Mouse (Mus musculus) hindbrain, embryonic 14.5 days (tissue): Measurements from ENCODE around the gene Lipe. TPM values are rescaled to one million over a fixed set of nuclear protein-coding genes. Genes with fewer than 3 reads are reported as not detected.
A peak's percentile ranks its signal among the peaks of the same experiment; 100 is the strongest.

Experiments
- ATAC-seq: fragments of 200-750 bp; cut with Nextera tagmentation; 2 replicates; pipeline ENCODE4 v1.8.0; 2017; ENCODE audit warnings: moderate number of reproducible peaks, mild to moderate bottlenecking, moderate TSS enrichment, moderate library complexity; ENCODE audit not compliant: low FRiP score
- DNase-seq: peaks from one replicate; pipeline ENCODE4 v3.0.0-alpha.2; 2015; ENCODE audit warnings: low spot score
- H3K27ac ChIP-seq: fragments of 300-500 bp; sonication (generic); 2 replicates; pipeline ENCODE4 v1.5.1; 2014; ENCODE audit warnings: mild to moderate bottlenecking, moderate library complexity
- H3K27me3 ChIP-seq: fragments of 300-500 bp; sonication (generic); 2 replicates; pipeline ENCODE4 v1.6.1; 2014; ENCODE audit warnings: mild to moderate bottlenecking, low read length, mixed read lengths; ENCODE audit not compliant: control insufficient read depth, insufficient read depth
- H3K36me3 ChIP-seq: fragments of 300-500 bp; sonication (generic); replicated peaks from 2 replicates; pipeline ENCODE4 v1.6.1; 2014; ENCODE audit not compliant: control insufficient read depth, insufficient read depth
- H3K4me1 ChIP-seq: fragments of 300-500 bp; sonication (generic); replicated peaks from 2 replicates; pipeline ENCODE4 v1.6.1; 2014; ENCODE audit warnings: antibody characterized with exemption, low read length, mixed read lengths; ENCODE audit not compliant: control insufficient read depth, insufficient read depth
- H3K4me2 ChIP-seq: fragments of 300-500 bp; sonication (generic); replicated peaks from 2 replicates; pipeline ENCODE4 v1.6.1; 2014; ENCODE audit warnings: mild to moderate bottlenecking, moderate library complexity
- H3K4me3 ChIP-seq: fragments of 300-500 bp; sonication (generic); replicated peaks from 2 replicates; pipeline ENCODE4 v1.5.1; 2014; ENCODE audit warnings: mild to moderate bottlenecking, low read length
- H3K9ac ChIP-seq: fragments of 300-500 bp; sonication (generic); 2 replicates; pipeline ENCODE4 v1.6.1; 2014
- H3K9me3 ChIP-seq: fragments of 300-500 bp; sonication (generic); 2 replicates; pipeline ENCODE4 v1.6.1; 2016; ENCODE audit warnings: low read length; ENCODE audit not compliant: control insufficient read depth
- WGBS: fragments of 180-500 bp; shearing (Covaris S2); extraction: QIAGEN DNeasy Blood & Tissue Kit; methylation state at CpG from one replicate; pipeline ENCODE4 v1.1.7; 2014; 5-methylcytosine and 5-hydroxymethylcytosine counted together
- polyA plus RNA-seq: library from polyadenylated mRNA; unstranded; fragments of >200 nt; fragmentation: Nextera tagmentation; extraction: Ambion mirVana; gene quantifications from 2 replicates; pipeline ENCODE4 v1.2.1, GENCODE M21; 2014

Gene Lipe
- polyA plus RNA-seq, 1 experiment from 2014 or later = 5.7 TPM

DNA sequence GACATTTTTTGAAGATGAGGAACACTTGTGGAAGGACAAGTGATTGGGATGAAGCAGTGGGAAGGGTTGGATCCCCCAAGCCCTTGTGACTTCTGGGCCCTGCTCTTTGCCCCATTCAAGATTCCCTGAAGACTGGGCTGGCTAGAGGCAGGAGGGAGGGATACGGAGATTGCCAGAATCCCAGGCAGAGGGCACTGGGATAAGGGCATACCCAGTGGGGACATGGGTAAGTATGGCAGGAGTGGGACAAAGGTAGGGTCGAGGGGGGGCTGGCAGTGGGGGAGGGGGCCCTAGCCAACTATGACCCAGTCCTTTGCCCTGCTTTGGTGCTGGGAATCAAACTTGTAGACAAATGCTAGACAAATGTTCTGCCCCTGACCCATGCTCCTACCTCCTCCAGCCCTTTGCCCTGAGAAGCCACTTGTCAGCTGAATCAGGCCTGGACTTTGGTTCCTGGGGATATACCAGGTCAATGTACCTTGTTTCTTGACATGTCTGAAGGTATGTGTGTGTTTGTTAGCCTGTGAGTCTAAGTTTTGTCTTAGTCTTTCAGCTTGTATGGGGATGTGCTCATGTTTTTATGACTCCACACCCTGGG, 6.6 kb downstream of the Lipe start:
- peaks cover 27% of the 10 kb centered on the region for H3K4me1 ChIP-seq
- H3K27ac ChIP-seq = no peak overlapping the region
- H3K36me3 ChIP-seq = peaks cover 14% of the 10 kb centered on the region
- H3K9me3 ChIP-seq = no peaks in the 10 kb centered on the region
- 60% methylated on average over 2 of the region's 2 CpGs for WGBS
- no peak overlapping the region for H3K9ac ChIP-seq
- no peak for ATAC-seq
- H3K4me2 ChIP-seq = no peak overlapping the region
- no peaks in the 10 kb centered on the region for H3K27me3 ChIP-seq
- no peak for DNase-seq
- H3K4me3 ChIP-seq = no peak overlapping the region

GRCm38 (mm10) chr7:25390986-25391385, 7.5 kb downstream of the Lipe start:
- ATAC-seq (no peak), DNase-seq (no peak)
- Histone ChIP-seq H3K4me2 (no peak overlapping the region), H3K4me1 (peaks cover 27% of the 10 kb centered on the region), H3K27ac (no peak overlapping the region), H3K4me3 (no peak overlapping the region), H3K9me3 (no peaks in the 10 kb centered on the region), H3K36me3 (peaks cover 23% of the 10 kb centered on the region), H3K9ac (peak overlapping the region; percentile 29; the same call in 1 of the 2 replicates), H3K27me3 (no peaks in the 10 kb centered on the region)
- 69% methylated on average over 2 of the region's 2 CpGs for WGBS

DNA sequence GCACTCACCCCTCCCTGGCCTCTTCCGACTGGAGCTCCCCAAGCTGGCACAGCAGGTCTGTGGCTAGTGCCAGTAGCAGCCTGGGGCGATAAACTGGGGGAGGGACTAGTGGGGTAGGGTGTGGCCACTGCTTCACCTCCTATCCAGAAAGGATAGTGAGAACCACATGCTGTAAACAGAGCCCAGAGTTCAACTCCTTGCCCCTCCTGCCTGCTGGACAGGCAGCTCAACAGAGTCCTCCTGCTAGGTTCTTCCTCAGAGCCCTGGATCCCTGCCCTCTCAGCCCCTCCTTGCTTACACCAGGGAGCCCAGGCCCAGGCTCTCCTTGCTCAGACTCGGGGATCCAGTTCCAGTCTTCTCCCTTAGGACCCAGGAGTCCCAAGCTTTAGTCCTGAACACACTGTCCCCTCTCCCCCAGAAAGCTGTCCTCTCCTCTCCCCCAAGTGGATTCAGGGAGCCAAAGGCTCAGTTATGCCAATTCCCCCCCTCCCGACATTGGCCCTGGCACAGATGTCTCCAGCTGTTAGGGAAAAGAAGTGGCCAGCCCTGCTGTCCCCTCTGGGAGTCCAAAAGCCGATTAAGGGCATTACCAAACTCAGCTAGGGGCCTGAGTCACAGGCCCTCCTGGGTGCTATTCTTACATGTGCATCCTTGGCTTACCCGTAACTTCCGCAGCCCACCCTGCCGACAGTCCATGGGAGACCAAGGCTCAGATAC, 8.3 kb downstream of the Lipe start:
- ATAC-seq (no peak), DNase-seq (no peak)
- Histone ChIP-seq H3K36me3 (peaks cover 31% of the 10 kb centered on the region), H3K4me2 (no peak overlapping the region), H3K27me3 (no peaks in the 10 kb centered on the region), H3K9ac (0 out of 2 replicates have a peak overlapping the region, but pooled peaks have one; percentile 13), H3K4me1 (peaks cover 32% of the 10 kb centered on the region), H3K27ac (no peak overlapping the region), H3K9me3 (no peaks in the 10 kb centered on the region), H3K4me3 (no peak overlapping the region)
- WGBS = 53% methylated on average over 8 of the region's 8 CpGs

DNA sequence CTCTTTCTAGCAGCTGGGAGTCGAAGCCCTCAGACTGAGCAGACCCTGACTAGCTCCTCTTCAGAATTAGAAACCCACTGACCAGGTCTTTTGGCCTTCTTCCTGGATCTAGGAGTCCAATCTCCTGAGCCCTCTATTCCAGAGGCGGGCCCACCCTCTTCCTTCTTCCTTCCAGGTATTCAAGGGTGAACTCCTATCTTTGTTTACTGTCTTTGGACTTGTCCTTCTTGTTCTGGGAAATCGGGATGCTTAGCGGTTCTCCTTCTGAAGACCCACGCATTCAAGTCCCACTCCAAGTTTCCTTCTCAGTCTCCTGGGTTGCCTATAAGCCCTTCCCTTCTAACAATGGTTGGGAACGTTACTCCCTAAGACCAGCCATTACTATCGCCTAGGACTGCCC, 9.6 kb downstream of the Lipe start:
- no peak overlapping the region for H3K4me2 ChIP-seq
- H3K27ac ChIP-seq = no peak overlapping the region
- ATAC-seq (no peak), DNase-seq (no peak)
- no peaks in the 10 kb centered on the region for H3K9me3 ChIP-seq
- H3K27me3 ChIP-seq = no peaks in the 10 kb centered on the region
- H3K36me3 ChIP-seq = peaks cover 44% of the 10 kb centered on the region
- H3K4me1 ChIP-seq = peaks cover 22% of the 10 kb centered on the region
- no peak overlapping the region for H3K4me3 ChIP-seq
- WGBS = 86% methylated on average over 7 of the region's 7 CpGs
- no peak overlapping the region for H3K9ac ChIP-seq

DNA sequence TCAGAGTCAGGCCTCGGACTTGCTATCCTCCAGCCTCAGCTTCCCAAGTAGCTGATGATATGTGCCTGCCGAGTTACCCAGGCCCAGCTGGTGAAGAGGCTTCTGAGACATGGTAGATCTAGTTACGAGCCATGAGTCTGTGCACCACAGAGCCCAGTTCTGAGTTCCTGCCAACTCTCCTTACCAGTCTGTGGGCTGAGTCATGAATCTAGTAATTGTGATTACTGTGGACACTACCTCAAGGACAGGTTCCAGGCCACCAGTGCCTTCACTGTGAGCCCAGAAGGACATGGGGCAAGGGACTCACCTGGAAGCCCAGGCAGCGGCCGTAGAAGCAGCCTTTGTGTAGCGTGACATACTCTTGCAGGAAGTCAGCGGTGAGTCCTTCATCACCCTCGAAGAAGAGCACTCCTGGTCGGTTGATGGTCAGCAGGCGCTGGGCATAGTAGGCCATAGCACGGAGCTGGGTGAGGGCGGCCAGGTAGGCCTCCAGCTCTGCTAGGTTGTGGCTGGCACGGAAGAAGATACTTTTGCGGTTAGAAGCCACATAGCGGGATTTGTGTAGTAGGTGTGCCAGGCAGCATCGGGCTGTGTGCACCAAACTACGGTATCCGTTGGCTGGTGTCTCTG, 10.6 kb downstream of the Lipe start:
- no peak for DNase-seq
- peaks cover 13% of the 10 kb centered on the region for H3K4me1 ChIP-seq
- peaks cover 54% of the 10 kb centered on the region for H3K36me3 ChIP-seq
- no peak overlapping the region for H3K4me3 ChIP-seq
- WGBS = 95% methylated on average over 18 of the region's 18 CpGs
- no peak overlapping the region for H3K4me2 ChIP-seq
- H3K27me3 ChIP-seq = no peaks in the 10 kb centered on the region
- ATAC-seq = no peak
- no peaks in the 10 kb centered on the region for H3K9me3 ChIP-seq
- no peak overlapping the region for H3K27ac ChIP-seq
- H3K9ac ChIP-seq = no peak overlapping the region

DNA sequence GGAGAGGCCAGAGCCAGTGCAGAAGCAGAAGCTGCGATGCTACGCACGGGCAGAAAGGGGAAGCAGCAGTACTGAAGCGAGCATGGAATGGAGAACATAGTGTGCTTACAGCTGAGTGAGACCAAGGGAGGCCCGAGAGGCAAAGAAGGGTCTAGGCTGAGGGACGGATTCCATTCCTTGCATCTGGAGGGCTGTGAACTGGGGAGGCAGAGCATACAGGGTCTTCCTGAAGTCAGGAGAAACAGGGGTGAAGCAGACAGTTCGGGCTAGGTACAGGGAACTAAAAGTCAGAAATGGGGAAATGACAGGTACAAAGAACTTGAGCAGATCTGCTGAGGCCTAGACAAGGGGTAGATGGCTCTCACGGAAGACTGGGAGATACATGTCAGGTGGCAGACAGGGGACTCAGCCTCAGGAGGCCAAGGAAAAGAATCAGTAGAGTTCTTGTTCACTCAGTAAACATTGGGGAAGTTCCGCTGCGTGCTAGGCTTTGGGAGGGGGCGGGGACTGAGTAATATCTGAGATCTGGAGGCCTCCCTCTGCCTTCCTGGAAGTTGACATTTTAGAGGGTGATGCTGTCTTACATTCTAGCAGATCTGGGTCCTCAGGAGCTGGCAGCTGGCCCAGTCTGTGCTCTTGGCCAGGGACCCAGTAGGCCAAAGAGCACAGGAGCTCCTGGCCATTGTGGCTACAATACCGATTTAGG, 12.5 kb downstream of the Lipe start:
- Histone ChIP-seq H3K36me3 (peaks cover 72% of the 10 kb centered on the region), H3K4me3 (no peak overlapping the region), H3K27me3 (no peaks in the 10 kb centered on the region), H3K27ac (peak overlapping the region; percentile 69), H3K4me1 (peaks cover 5% of the 10 kb centered on the region; the same call in 1 of the 2 replicates), H3K9me3 (no peaks in the 10 kb centered on the region), H3K9ac (no peak overlapping the region), H3K4me2 (no peak overlapping the region)
- 79% methylated on average over 12 of the region's 12 CpGs for WGBS
- ATAC-seq (no peak), DNase-seq (peak; percentile 57)

- peaks cover 5% of the 10 kb centered on the region; the same call in 1 of the 2 replicates for H3K27me3 ChIP-seq
- DNase-seq (no peak), ATAC-seq (no peak)
- no peak overlapping the region for H3K4me2 ChIP-seq
- H3K9me3 ChIP-seq = no peaks in the 10 kb centered on the region
- peaks cover 5% of the 10 kb centered on the region; the same call in 1 of the 2 replicates for H3K4me1 ChIP-seq
- 95% methylated on average over 12 of the region's 12 CpGs for WGBS
- no peak overlapping the region for H3K4me3 ChIP-seq
- no peak overlapping the region for H3K9ac ChIP-seq
- H3K27ac ChIP-seq = no peak overlapping the region
- H3K36me3 ChIP-seq = peaks cover 79% of the 10 kb centered on the region
Observed at GRCm38 (mm10) chr7:25385259-25385658, 13.3 kb downstream of the Lipe start.

DNA sequence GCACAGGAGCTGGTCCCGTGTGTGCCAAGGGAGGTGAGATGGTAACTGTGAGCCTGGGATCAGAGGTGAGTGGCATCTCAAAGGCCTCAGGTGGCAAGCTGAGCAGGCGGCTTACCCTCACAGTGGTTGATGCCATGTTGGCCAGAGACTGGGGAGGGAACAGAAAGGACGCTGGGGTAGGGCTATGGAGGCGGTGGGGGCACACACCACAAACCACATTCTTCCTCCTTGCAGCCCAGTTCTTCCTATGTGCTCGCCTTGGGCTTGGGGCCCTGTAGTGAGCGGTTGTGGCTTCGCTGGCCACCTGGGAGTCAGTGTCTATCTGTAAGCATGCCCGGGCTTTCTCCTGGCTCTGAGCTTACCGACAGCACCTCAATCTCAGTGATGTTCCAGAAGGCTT, 13.7 kb downstream of the Lipe start:
- WGBS = 93% methylated on average over 9 of the region's 9 CpGs
- peaks cover 80% of the 10 kb centered on the region for H3K36me3 ChIP-seq
- no peaks in the 10 kb centered on the region for H3K9me3 ChIP-seq
- no peak overlapping the region for H3K27ac ChIP-seq
- H3K4me2 ChIP-seq = no peak overlapping the region
- peaks cover 5% of the 10 kb centered on the region; the same call in 1 of the 2 replicates for H3K27me3 ChIP-seq
- H3K9ac ChIP-seq = no peak overlapping the region
- H3K4me3 ChIP-seq = no peak overlapping the region
- ATAC-seq (no peak), DNase-seq (no peak)
- H3K4me1 ChIP-seq = peaks cover 5% of the 10 kb centered on the region; the same call in 1 of the 2 replicates

- peaks cover 5% of the 10 kb centered on the region; the same call in 1 of the 2 replicates for H3K27me3 ChIP-seq
- ATAC-seq (no peak), DNase-seq (no peak)
- no peak overlapping the region for H3K9ac ChIP-seq
- H3K36me3 ChIP-seq = peaks cover 80% of the 10 kb centered on the region
- peaks cover 6% of the 10 kb centered on the region; the same call in 1 of the 2 replicates for H3K4me1 ChIP-seq
- H3K4me2 ChIP-seq = no peak overlapping the region
- H3K4me3 ChIP-seq = no peak overlapping the region
- 92% methylated on average over 13 of the region's 13 CpGs for WGBS
- no peak overlapping the region for H3K27ac ChIP-seq
- H3K9me3 ChIP-seq = no peaks in the 10 kb centered on the region
Observed at GRCm38 (mm10) chr7:25384318-25384717, 14.2 kb downstream of the Lipe start.
